Mouse (Mus musculus) retina, embryonic 14.5 days (tissue): ENCODE measurements around the gene Prdm9.

Source experiments
- DNase-seq: peaks from one replicate; pipeline ENCODE4 v3.0.0-alpha.2; 2015; ENCODE audit warnings: low spot score

Gene Prdm9

DNA sequence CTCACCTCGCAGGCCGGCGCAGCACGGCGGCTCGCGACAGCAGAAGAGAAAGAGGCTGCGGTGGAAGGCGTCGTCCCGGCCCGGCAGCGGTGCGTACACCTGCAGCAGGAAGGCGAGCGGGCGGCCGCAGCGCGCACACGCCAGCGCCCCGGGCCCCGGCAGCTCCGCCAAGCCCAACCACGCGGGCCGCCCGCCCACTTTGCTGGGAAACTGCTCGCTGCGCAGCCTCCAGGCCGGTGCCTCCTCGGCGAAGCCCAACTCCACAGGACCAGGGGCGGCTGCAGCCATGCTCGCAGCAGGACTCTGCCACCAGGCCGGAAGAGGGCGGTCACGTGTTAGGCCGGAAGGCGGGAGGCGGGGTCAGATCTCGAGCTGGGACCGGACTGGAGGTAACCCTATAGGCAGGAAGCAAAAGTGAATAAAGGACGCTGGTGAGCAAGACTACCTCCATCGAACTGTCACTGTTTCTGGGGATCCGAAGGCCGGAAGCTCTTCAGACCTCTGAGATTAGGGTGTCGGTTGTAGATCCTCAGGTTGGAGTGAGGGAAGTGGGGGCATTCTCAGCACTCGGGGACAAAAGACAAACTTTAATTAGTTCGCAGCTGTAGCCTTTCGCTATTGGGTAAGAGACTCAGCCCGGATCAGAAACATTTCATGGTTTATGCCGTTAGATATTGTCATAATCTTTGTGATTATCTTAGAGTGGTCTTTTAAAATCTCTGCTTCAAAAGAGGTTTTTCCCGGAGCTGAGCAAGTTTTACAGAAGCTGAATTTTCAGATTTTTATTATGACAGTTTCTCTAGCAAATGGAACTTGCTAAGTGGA, 37.0 kb downstream of the Prdm9 start, which contains the start of gene Pdcd2:
Gene Pdcd2, minus strand, starts transcription at position 316 of the 825 bp plus-strand sequence.
- DNase-seq: peak; percentile 96

DNA sequence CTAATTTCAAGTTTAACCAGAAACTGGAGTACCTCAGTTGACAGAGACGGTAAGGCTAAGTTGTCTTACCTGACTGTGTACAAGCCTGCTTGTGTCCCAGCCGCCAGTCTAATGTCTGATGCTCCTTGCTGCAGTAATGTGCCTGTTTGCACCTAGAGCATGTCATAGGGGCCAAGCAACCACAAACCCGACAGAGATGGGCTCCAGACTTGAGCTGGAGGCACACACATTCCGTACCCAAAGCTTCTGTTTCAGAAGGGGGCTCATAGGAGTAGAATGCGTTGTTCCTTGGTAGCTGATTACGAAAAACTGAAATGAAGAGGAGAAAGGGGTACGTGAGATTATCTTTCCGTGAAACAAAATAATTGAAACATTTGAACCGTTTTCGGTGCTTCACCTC, 37.9 kb downstream of the Prdm9 start:
- no peak for DNase-seq

DNA sequence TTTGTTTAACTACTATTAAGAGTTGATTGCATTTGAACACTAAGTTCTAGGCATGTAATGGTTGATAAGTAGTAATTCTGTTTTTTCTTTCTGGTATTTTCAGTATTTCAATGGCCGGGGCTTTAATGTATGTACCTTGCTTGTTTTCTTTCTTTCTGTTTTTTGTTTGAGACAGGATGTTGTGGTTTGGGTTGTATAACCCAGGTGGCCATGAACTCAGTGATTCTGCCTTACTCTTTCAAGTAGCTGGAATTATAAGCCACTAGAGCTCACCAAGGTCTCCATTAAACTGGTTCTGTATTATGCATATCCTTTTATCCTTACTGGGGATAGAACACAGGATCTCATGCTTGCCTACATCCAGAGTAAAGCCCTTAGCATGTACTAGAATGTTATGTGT, 45.4 kb downstream of the Prdm9 start:
- DNase-seq: no peak

DNA sequence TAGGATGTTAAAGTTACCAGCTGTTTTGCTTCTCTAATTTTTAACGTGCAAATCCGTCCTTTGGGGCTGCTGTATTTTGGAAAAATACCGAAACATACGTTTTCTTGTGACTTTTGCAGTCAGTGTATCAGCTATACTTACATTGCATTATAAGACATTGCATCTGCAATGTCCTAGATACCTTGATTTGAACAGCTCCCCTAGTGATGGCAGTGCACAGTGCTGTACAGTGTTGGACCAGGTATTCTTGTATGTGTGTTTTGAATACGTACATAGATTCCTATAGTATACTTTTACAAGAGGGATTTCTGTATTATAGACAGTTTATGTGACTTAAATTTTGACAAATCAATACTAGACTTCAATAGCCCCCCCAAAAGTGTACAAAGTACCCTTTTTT, 46.0 kb downstream of the Prdm9 start:
- DNase-seq: no peak

DNA sequence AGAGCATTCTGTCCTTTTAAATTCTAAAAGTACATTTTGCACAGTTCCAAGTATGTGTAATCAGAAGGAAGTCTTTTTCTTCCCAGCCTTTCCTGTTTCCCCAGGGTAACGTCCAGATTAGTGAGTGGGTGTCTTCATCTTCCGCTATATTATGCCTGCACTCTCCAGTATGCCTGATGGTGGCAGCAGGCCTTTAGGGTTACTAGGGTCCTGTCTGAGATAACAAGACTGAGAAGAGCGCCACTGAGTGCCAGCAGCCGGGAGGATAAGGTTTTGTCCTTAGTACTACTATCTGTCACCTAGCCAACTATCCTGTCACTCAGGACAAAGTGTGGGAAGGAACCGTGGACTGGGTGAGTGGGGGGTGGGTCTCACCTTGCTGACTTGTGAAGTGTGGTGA, 46.4 kb downstream of the Prdm9 start:
- DNase-seq: no peak

DNA sequence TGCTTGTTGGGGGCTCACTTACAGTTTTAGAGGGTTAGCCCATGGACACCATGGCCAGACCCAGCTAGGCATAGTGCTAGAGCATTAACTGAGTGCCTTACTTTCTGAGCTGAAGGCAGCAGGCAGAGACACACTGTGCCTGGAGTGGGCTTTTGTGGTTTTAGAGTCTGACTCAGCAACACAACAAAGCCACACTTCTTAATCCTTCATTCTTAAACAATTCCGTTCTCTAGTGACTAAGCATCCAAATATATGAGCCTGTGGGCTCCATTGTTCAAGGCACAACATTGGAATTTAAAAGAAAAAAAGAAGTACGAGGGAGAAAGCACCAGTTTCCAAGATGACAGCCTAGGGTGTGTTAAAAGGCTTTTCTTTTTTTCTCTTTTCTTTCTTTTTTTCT, 53.5 kb downstream of the Prdm9 start:
- no peak for DNase-seq

DNA sequence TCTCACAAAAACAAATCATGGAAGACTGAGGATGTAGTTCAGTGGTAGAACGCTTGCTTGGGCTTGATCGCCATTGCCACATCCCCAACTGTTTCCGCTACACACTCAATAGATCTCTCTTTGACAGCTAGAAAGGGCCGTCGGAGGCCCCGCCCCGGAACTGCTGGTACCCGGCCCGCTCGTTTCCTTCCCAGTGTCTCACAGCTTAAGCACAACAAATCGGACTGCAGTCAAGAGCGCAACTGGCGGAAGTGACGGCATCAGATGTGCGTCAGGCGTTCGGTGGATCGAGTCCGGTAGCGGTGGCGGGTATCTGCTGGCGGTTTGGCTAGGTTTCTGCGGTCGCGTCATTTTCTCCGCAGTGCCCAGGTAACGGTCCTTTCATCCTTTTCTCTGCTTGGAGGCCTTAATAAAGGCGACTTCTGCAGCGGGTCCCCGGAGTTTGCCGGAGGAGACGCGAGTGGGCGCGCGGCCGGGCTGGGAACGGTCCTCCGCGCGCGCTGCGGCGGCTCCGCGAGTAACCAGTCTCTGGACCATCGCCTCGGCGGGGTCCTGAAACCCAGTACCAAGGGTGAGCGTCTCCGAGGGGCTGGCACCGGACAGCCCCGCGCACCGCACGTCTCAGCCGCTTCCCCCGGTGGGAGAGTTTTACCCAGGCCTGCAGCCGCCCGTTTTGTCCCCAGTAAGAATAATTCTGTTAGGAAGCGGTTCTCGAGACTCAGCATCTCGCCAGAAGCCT, 64.3 kb downstream of the Prdm9 start, which contains the start of the genes Psmb1 and Tbp:
Gene Psmb1, minus strand, starts transcription at position 96 of the 739 bp plus-strand sequence.
Gene Tbp, plus strand, starts transcription at position 233 of the 739 bp plus-strand sequence.
- peak; percentile 98 for DNase-seq

DNA sequence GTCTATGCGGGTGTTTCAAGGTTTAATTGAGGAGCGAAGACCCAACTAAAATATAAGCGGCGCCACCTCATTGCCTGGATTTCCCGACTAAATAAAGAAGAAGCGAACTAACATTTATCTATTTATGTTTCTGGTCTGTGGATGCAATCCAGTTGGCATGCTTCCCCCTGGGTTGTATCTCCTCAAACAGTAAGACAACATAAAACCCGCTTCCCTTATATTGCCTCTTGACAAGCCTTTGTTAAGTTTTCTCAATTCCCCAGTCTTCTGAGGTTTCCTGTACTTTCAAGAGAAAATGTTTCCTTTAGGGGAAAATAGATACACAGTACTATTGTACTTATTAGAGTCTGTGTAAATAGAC, 65.4 kb downstream of the Prdm9 start:
- DNase-seq: no peak

DNA sequence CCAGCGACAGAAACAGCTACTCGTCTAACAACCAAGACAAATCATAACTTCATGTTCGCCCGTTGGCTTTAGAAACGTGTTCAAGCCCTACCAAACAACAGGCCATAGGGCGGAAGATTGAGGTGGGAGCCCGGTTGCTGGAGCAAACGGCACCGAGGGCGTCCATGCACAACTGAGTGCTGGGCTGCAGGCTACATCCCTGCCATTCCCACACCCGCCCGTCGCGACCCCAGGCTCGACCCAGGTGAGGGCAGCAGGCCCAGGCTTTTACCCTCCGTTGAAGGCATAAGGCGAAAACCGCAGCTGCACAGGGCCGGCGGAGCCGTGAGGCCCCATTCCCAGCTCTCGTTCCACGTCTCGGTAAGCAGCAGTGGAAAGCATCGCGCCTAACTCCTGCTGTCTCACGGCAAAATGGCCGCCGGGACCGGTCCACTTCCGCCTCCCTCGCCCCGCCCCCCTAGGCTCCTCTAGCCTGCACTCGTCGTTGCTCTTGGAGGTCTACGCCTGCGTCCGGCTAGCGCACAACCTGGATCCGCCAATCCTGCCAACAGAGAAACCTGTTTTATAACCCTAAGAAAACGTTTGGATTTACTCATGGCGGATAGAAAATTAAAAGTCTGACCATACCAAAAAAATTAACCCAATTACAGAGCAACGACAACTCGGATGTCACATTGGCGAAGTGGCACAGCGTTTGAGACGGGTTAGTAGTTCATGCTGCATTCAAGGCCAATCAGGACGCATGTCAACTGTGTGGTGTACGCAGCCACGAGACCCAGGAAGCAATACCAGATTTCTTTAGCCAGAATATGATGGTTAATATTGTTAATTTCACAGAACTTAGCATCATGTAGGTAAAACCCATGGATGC, 66.0 kb downstream of the Prdm9 start:
- peak; percentile 95 for DNase-seq
